7 mouse cellular contexts compared by ENCODE assay signal in the genomic region with DNA sequence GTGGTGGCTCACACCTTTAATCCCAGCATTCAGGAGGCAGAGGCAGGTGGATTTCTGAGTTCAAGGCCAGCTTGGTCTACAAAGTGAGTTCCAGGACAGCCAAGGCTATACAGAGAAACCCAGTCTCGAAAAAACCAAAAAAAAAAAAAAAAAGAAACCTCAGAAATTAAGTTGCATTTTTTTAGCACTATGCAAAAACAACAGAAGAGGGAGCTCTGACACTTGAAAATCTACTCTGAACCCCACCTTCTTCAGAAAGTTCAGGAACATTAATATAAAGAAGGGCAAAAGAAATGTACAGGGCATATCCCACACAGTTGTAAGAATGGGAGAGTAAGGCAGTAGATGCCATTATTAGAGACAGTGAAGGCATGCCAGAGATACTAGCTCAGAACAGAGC. TPM values are rescaled to one million over a fixed set of nuclear protein-coding genes. Genes with fewer than 3 reads are reported as not detected.
DNase-seq lines count a peak whose midpoint lies in the region; ATAC-seq and TF ChIP-seq lines count a peak whose summit lies in the region.
"Not testable (repeated sequence)": the region's sequence is repeated elsewhere in the genome, so short reads cannot be mapped to it uniquely, and the experiment has no call there.

No protein-coding gene starts in this region.

- not testable (repeated sequence) for H3K27me3 ChIP-seq in CH12.LX (replicated peaks); lung, embryonic 14.5 days (ENCODE audit: insufficient read depth, low read length); midbrain, postnatal 0 days (ENCODE audit: insufficient read depth, low read length)

- TF ChIP-seq EP300 in CH12.LX (IDR thresholded peaks at IDR 0.05; ENCODE audit: low read length): not testable (repeated sequence)

- not testable (repeated sequence) for H3K36me3 ChIP-seq in CH12.LX (replicated peaks in 1 of 2; ENCODE audit: control insufficient read depth in 1 of 2, insufficient read depth in 1 of 2, low read length in 1 of 2); lung, embryonic 14.5 days (ENCODE audit: insufficient read depth); midbrain, postnatal 0 days (ENCODE audit: insufficient read depth, low read length)

- H3K9ac ChIP-seq in CH12.LX (ENCODE audit: insufficient read depth, low read depth); lung, embryonic 14.5 days; midbrain, postnatal 0 days (replicated peaks; ENCODE audit: low read length, poor library complexity, severe bottlenecking): not testable (repeated sequence)

- H3K79me2 ChIP-seq in CH12.LX (replicated peaks; ENCODE audit: control insufficient read depth, extremely low read depth, insufficient read depth, poor library complexity, severe bottlenecking): not testable (repeated sequence)

- no CpG with 5 or more reads among the region's 1 CpGs for whole genome bisulfite sequencing in lung, embryonic 14.5 days
- WGBS in midbrain, postnatal 0 days: 60% methylated on average over 1 of the region's 1 CpGs

- in situ Hi-C loops in CH12.LX (cut with MboI; ENCODE audit: low pct_ligation_motif_present, low pct_unique_long_range_greater_than_20kb, low sequenced_read_pairs): not testable (repeated sequence)

- not testable (repeated sequence) for TF ChIP-seq POLR2A in CH12.LX (IDR thresholded peaks at IDR 0.05; ENCODE audit: low read depth, low read length)

- not testable (repeated sequence) for ATAC-seq in lung, embryonic 14.5 days (ENCODE audit: insufficient read depth); midbrain, postnatal 0 days (ENCODE audit: low FRiP score)

- H3K4me1 ChIP-seq in CH12.LX (ENCODE audit: control insufficient read depth in 1 of 2, insufficient read depth in 2 of 2); lung, embryonic 14.5 days (ENCODE audit: insufficient read depth); midbrain, postnatal 0 days (ENCODE audit: insufficient read depth, low read length): not testable (repeated sequence)

- TF ChIP-seq RAD21 in CH12.LX (IDR thresholded peaks at IDR 0.05; ENCODE audit: low read depth, low read length): peak; percentile 68

- not testable (repeated sequence) for H3K4me2 ChIP-seq in CH12.LX (ENCODE audit: insufficient read depth, low read depth, poor library complexity, severe bottlenecking); lung, embryonic 14.5 days; midbrain, postnatal 0 days (ENCODE audit: low read depth, low read length, poor library complexity, severe bottlenecking)

- not testable (repeated sequence) for H3K27ac ChIP-seq in CH12.LX (ENCODE audit: insufficient read depth, low read depth); lung, embryonic 14.5 days (ENCODE audit: low read depth); midbrain, postnatal 0 days (ENCODE audit: low read depth, low read length)

- DNase-seq in 3134 (ENCODE audit: extremely low read depth, insufficient read length, low spot score): peak; percentile 12
- not testable (repeated sequence) for DNase-seq in CH12.LX (ENCODE audit: extremely low read depth)
- peak; percentile 31 for DNase-seq in brain, adult 2 months (ENCODE audit: low read depth, low spot score)
- DNase-seq in heart, adult 8-10 months (ENCODE audit: low spot score): peak; percentile 9
- DNase-seq in kidney, adult 9 months: peak; percentile 30
- peak; percentile 62 for DNase-seq in lung, embryonic 14.5 days
- DNase-seq in midbrain, postnatal 0 days (ENCODE audit: low spot score): peak; percentile 25

- TF ChIP-seq CTCF in CH12.LX (conservative IDR thresholded peaks at IDR 0.05 in 1 of 2, IDR thresholded peaks at IDR 0.05 in 1 of 2; ENCODE audit: low read depth in 2 of 2, low read length in 2 of 2): peak in 1 of 2 experiments; percentile 66; a peak in 2 of 4 replicates
- 0 out of 2 replicates have a peak, but pooled peaks have one; percentile 7 for TF ChIP-seq CTCF in lung, embryonic 14.5 days (IDR thresholded peaks at IDR 0.05; ENCODE audit: low read depth)
- peak; percentile 41; the same call in 1 of the 2 replicates for TF ChIP-seq CTCF in midbrain, postnatal 0 days (IDR thresholded peaks at IDR 0.05)

- dilution Hi-C loops in CH12.LX (cut with MboI; ENCODE audit: extremely low pct_ligation_motif_present, extremely low pct_unique_long_range_greater_than_20kb, low sequenced_read_pairs): not testable (repeated sequence)

- H3K4me3 ChIP-seq in CH12.LX (replicated peaks in 1 of 3; ENCODE audit: low read depth in 2 of 3, low read length in 2 of 3, poor library complexity in 1 of 3); lung, embryonic 14.5 days (ENCODE audit: low read depth, low read length); midbrain, postnatal 0 days (ENCODE audit: low read depth, low read length): not testable (repeated sequence)

- H3K9me3 ChIP-seq in CH12.LX (replicated peaks; ENCODE audit: low read length); lung, embryonic 14.5 days (ENCODE audit: low read depth, low read length); midbrain, postnatal 0 days (ENCODE audit: low read length): not testable (repeated sequence)

TF ChIP-seq in CH12.LX, 34 proteins besides CTCF, POLR2A, EP300 and RAD21:
- TF ChIP-seq ZNF384 (IDR thresholded peaks at IDR 0.05; ENCODE audit: low read depth, low read length) (peak; percentile 91), SMC3 (IDR thresholded peaks at IDR 0.05; ENCODE audit: low read depth, low read length) (peak; percentile 60), ZC3H11A (IDR thresholded peaks at IDR 0.05; ENCODE audit: low read depth, low read length) (peak; percentile 28; the same call in 1 of the 2 replicates)

RNA-seq across cellular contexts. Expression of gene Araf, which starts 6.7 kb away (rescaled TPM):
- total RNA-seq in CH12.LX (2012; rRNA removed): 60.6 and 63.8 TPM in 2 replicates
- total RNA-seq in CH12.LX (2014; rRNA removed): 52.8 and 55.9 TPM in 2 replicates
- 72.2 and 79.7 TPM in 2 replicates for polyA plus RNA-seq in CH12.LX (2012; ENCODE audit: insufficient read length, low read depth)
- 100 to 1,000 TPM in 1 of 4 experiments, 10 to 100 TPM in 3; 83.3 to 103 (median 92.8) TPM for total RNA-seq in heart, adult 8-10 months (2022)
- polyA plus RNA-seq in lung, embryonic 14.5 days (2014; fragmentation: Nextera tagmentation; extraction: Ambion mirVana): 86.4 and 90.0 TPM in 2 replicates
- total RNA-seq in midbrain, postnatal 0 days (2014; rRNA removed): 262 and 315 TPM in 2 replicates
- polyA plus RNA-seq in midbrain, postnatal 0 days (2015; fragmentation: Nextera tagmentation; extraction: Ambion mirVana): 424 and 456 TPM in 2 replicates
